Mouse (Mus musculus) liver, embryonic 15.5 days (tissue): Measurements from ENCODE around the gene Gramd1b. TPM values are rescaled to one million over a fixed set of nuclear protein-coding genes. Genes with fewer than 3 reads are reported as not detected.
"Not testable (repeated sequence)": the region's sequence is repeated elsewhere in the genome, so short reads cannot be mapped to it uniquely, and the experiment has no call there.

Source experiments
- ATAC-seq: fragments of 200-750 bp; cut with Nextera tagmentation; 2 replicates; pipeline ENCODE4 v1.8.0; 2017; ENCODE audit warnings: moderate number of reproducible peaks, mild to moderate bottlenecking, moderate library complexity; ENCODE audit not compliant: insufficient read depth
- H3K27ac ChIP-seq: fragments of 300-500 bp; sonication (generic); replicated peaks from 2 replicates; pipeline ENCODE4 v1.5.1; 2015; ENCODE audit warnings: mild to moderate bottlenecking, inconsistent platforms
- H3K27me3 ChIP-seq: fragments of 300-500 bp; sonication (generic); 2 replicates; pipeline ENCODE4 v1.6.1; 2015; ENCODE audit warnings: mild to moderate bottlenecking, inconsistent platforms
- H3K36me3 ChIP-seq: fragments of 300-500 bp; sonication (generic); replicated peaks from 2 replicates; pipeline ENCODE4 v1.6.1; 2015; ENCODE audit warnings: moderate library complexity, mild to moderate bottlenecking, inconsistent platforms
- H3K4me1 ChIP-seq: fragments of 300-500 bp; sonication (generic); replicated peaks from 2 replicates; pipeline ENCODE4 v1.6.1; 2015; ENCODE audit warnings: inconsistent platforms
- H3K4me2 ChIP-seq: fragments of 300-500 bp; sonication (generic); 2 replicates; pipeline ENCODE4 v1.6.1; 2015; ENCODE audit warnings: moderate library complexity, mild to moderate bottlenecking, inconsistent platforms
- H3K4me3 ChIP-seq: fragments of 300-500 bp; sonication (generic); replicated peaks from 2 replicates; pipeline ENCODE4 v1.5.1; 2015; ENCODE audit warnings: mild to moderate bottlenecking, inconsistent platforms
- H3K9ac ChIP-seq: fragments of 300-500 bp; sonication (generic); 2 replicates; pipeline ENCODE4 v1.6.1; 2015; ENCODE audit warnings: moderate library complexity, mild to moderate bottlenecking, inconsistent platforms
- H3K9me3 ChIP-seq: fragments of 300-500 bp; sonication (generic); replicated peaks from 2 replicates; pipeline ENCODE4 v1.6.1; 2016; ENCODE audit warnings: inconsistent platforms
- WGBS: fragments of 180-500 bp; shearing (Covaris S2); methylation state at CpG from one replicate; pipeline ENCODE4 v1.1.7; 2015; ENCODE audit warnings: mixed read lengths; ENCODE audit not compliant: insufficient replicate concordance; 5-methylcytosine and 5-hydroxymethylcytosine counted together
- polyA plus RNA-seq: library from polyadenylated mRNA; unstranded; fragments of >200 nt; fragmentation: Nextera tagmentation; extraction: Ambion mirVana; gene quantifications from 2 replicates; pipeline ENCODE4 v1.2.1, GENCODE M21; 2015

The Gramd1b gene
- polyA plus RNA-seq, 1 experiment from 2014 or later, result 1.2 TPM

DNA sequence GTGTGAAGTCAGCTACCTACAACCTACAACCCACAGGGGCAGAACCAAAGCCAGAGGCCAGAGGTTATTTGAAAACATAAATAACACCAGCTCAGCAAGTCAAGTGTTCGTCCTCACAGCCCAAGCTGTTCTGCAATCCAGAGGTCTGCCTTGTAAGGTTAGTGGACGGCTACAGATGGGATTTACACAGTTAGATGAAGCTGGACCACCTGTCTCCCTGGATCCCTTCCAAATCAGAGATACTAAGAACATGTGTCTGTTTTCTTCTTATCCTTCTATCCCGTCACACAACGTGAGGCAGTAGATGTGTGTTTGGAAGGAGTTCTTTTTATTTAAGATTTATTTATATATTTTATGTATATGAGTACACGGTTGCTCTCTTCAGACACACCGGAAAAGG lies 21.7 kb downstream of the Gramd1b start:
- no peak overlapping the region for H3K4me3 ChIP-seq
- no peak overlapping the region for H3K9ac ChIP-seq
- no peaks in the 10 kb centered on the region for H3K9me3 ChIP-seq
- H3K27me3 ChIP-seq, result no peaks in the 10 kb centered on the region
- H3K4me1 ChIP-seq, result no peaks in the 10 kb centered on the region
- H3K4me2 ChIP-seq, result no peak overlapping the region
- 65% methylated on average over 6 of the region's 6 CpGs for WGBS
- no peak overlapping the region for H3K27ac ChIP-seq
- ATAC-seq, result no peak
- no peaks in the 10 kb centered on the region for H3K36me3 ChIP-seq

DNA sequence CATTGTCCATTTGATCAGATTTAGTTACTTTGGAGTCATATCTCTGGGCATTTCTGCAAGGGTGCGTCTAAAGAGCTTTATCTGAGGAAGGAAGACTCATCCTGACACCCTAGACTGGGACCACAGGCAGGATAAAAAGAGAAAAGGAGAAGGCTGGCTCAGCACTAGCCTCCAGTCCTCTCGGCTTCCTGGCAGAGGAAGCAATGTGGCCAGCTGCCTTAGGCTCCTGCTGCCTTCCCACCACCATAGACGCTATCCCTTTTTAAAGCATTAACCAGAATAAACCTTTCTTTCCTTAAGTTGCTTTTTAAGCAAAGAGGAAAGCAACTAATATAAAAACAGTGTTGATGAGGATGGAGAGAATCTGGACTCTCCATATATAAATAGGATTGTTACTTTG lies 24.6 kb downstream of the Gramd1b start:
- Histone ChIP-seq H3K9ac (no peak overlapping the region), H3K36me3 (no peaks in the 10 kb centered on the region), H3K4me2 (no peak overlapping the region), H3K27ac (no peak overlapping the region), H3K4me1 (no peaks in the 10 kb centered on the region), H3K4me3 (no peak overlapping the region), H3K9me3 (no peaks in the 10 kb centered on the region), H3K27me3 (no peaks in the 10 kb centered on the region)
- 28% methylated on average over 3 of the region's 3 CpGs for WGBS
- ATAC-seq, result no peak

DNA sequence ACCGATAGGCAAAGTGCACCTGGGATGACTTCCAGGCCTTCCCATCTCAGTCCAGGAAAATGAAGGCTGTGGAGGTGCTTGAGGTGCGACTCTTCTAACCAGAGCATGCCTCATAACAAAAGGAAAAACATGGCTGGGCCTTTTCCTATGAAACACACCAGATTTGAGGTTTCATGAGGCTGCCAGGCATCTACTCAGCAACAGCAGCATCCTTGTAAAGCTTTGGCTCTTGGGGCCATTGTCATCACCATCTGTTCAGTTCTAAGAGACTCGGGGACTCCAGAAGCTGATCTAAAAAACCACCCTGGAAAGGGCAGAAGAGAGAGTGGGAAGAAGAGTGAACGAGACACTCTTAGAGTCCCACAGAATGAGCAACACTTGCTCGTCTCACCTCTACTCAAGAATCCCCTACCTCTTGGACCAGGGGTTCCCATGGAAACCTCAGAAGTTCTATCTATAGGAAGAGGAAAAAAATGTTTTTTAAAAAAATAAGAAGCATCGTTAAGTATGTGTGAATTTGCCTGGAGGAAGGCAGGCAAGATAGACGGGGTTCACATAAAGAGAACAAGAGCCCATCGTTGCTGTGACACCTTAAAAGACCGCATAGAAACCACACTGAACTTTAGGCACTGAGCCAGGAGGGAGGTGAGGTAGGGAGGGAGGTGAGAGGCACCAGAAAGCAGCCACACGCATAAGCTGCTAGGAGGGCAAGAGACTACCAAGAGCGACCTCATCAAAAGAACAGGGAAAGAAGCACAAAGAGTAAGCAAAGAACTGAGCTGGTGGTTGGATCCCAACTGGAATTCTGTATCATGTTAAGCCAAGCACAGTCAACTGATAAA lies 25.5 kb downstream of the Gramd1b start:
- 59% methylated on average over 11 of the region's 11 CpGs for WGBS
- H3K27me3 ChIP-seq, result no peaks in the 10 kb centered on the region

DNA sequence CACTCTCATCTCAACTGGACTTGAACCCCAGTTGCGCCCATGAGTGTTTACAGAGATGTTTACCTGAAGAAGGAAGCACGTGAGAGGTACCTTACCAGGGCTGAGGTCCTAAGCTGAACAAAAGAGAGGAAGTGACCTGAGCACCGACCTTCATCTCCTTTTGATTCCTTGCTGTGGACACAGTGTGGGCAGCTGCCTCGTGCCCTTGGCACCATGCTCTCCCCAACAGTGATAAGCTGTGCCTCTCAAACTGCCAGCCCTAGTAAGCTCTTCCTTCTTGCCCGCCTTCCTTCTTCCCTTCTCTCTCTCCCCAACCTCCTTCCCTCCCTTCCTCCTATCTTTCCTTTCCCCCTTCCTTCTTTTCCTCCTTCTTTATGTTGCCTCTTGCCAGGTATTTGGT lies 26.3 kb downstream of the Gramd1b start:
- 58% methylated on average over 5 of the region's 5 CpGs for WGBS

More for the DNA sequence above, 25.5 kb downstream of the Gramd1b start:
- Histone ChIP-seq H3K4me3 (no peak overlapping the region), H3K4me1 (no peaks in the 10 kb centered on the region), H3K9ac (no peak overlapping the region), H3K36me3 (no peaks in the 10 kb centered on the region), H3K27ac (no peak overlapping the region), H3K4me2 (no peak overlapping the region), H3K9me3 (no peaks in the 10 kb centered on the region)
- no peak for ATAC-seq

DNA sequence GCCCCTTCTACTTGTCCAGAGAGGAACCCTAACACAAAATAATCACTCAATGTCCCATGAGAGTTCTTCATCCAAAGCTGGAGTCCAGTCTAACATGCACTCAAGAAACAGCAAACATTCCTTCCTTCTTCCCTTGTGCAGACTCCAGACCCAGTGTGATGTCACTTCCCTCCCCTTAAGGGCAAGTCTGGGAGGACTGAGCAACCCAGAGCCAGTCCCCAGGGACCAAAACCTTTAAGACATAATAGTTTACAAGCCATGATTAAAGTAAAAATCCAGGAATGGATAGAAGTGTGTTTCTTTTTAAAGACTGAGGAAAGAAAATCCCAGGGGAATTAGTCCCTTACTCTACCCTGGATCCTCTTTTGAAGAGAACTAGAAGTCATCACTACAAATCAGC lies 30.5 kb downstream of the Gramd1b start:
- no peak for ATAC-seq
- no peaks in the 10 kb centered on the region for H3K4me1 ChIP-seq
- H3K4me2 ChIP-seq, result no peak overlapping the region
- no peak overlapping the region for H3K27ac ChIP-seq
- H3K36me3 ChIP-seq, result no peaks in the 10 kb centered on the region
- no peaks in the 10 kb centered on the region for H3K27me3 ChIP-seq
- H3K9me3 ChIP-seq, result no peaks in the 10 kb centered on the region
- H3K4me3 ChIP-seq, result no peak overlapping the region
- H3K9ac ChIP-seq, result no peak overlapping the region

More for the DNA sequence above, 26.3 kb downstream of the Gramd1b start:
- ATAC-seq, result no peak
- Histone ChIP-seq H3K4me3 (no peak overlapping the region), H3K4me2 (no peak overlapping the region), H3K4me1 (no peaks in the 10 kb centered on the region), H3K27ac (no peak overlapping the region), H3K9me3 (no peaks in the 10 kb centered on the region), H3K9ac (no peak overlapping the region), H3K27me3 (no peaks in the 10 kb centered on the region), H3K36me3 (no peaks in the 10 kb centered on the region)

DNA sequence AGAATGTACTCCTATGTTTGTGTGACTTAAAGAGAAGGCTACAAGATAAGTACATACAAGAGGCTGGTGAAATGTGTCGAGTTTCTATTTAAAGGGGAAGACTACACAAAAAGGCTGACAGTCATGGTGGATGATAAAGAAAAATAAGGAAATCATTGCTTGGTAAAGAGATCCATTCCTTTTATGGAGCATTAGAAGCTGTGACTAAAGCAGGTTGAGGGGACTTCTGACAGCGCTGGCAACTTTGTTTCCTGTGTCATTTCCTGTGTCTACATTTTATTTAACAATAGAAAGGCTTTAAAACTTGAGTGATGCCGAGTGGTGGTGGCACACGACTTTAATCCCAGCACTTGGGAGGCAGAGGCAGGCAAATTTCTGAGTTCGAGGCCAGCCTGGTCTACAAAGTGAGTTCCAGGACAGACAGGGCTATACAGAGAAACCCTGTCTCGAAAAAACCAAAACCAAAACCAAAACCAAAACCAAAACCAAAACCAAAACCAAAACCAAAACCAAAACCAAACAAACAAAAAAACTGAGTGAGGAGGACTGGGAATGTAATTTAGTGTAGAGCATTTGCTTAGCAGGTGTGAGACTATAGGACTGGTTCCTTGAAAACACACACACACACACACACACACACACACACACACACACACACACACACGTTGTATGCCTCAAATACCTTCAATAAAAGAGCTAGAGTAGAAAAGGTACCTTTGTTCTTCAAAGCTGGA lies 48.7 kb downstream of the Gramd1b start:
- not testable (repeated sequence) for H3K4me2 ChIP-seq, ATAC-seq, H3K36me3 ChIP-seq, H3K9me3 ChIP-seq, H3K4me1 ChIP-seq, H3K9ac ChIP-seq, H3K4me3 ChIP-seq, H3K27me3 ChIP-seq, H3K27ac ChIP-seq
- WGBS, result 36% methylated on average over 7 of the region's 7 CpGs

DNA sequence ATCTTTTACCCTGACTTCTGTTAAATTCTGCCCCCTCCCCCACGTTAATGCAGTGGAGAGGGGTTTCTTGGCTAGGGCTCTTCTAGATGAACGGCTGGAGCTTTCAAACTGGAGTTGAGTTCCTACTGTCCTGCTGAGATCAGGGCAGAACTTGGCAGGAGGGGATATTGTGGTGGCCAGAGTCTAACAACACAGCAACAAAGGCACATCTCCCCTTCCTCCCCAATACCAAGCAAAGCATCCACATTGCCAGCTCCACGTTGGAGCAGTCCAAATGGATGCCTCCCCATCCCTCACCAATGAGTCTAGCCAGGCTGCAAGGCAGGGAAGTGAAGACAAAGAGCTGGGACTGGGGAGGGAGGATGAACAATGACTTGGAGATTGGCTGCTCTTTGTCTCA lies 49.9 kb downstream of the Gramd1b start:
- Histone ChIP-seq H3K4me3 (no peak overlapping the region), H3K4me2 (no peak overlapping the region), H3K4me1 (no peaks in the 10 kb centered on the region), H3K27ac (no peak overlapping the region), H3K36me3 (no peaks in the 10 kb centered on the region), H3K9me3 (no peaks in the 10 kb centered on the region), H3K27me3 (no peaks in the 10 kb centered on the region), H3K9ac (no peak overlapping the region)
- 46% methylated on average over 3 of the region's 3 CpGs for WGBS
- no peak for ATAC-seq

DNA sequence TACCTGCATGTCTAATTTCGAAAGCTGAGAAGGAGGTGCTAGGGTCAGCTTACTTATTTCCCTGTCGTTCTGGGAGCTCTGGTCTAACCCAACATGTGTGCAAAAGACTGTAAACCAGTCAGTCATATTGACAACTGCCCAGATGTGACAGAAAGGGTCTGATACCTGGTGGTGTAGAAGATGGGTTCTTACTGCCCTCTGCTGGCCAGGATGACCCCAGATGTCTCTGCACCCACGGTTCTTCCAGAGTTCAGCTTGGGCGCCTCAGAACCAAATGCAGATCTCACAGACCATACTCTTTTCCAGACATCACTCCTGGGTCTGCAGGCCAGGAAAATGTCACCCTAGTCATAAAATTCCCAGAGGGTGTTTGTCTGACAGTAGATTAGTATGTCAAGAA lies 51.9 kb downstream of the Gramd1b start:
- Histone ChIP-seq H3K27ac (no peak overlapping the region), H3K9ac (no peak overlapping the region), H3K4me2 (no peak overlapping the region), H3K9me3 (no peaks in the 10 kb centered on the region), H3K4me3 (no peak overlapping the region), H3K4me1 (no peaks in the 10 kb centered on the region), H3K27me3 (no peaks in the 10 kb centered on the region), H3K36me3 (no peaks in the 10 kb centered on the region)
- no peak for ATAC-seq
- WGBS, result 28% methylated on average over 4 of the region's 4 CpGs

DNA sequence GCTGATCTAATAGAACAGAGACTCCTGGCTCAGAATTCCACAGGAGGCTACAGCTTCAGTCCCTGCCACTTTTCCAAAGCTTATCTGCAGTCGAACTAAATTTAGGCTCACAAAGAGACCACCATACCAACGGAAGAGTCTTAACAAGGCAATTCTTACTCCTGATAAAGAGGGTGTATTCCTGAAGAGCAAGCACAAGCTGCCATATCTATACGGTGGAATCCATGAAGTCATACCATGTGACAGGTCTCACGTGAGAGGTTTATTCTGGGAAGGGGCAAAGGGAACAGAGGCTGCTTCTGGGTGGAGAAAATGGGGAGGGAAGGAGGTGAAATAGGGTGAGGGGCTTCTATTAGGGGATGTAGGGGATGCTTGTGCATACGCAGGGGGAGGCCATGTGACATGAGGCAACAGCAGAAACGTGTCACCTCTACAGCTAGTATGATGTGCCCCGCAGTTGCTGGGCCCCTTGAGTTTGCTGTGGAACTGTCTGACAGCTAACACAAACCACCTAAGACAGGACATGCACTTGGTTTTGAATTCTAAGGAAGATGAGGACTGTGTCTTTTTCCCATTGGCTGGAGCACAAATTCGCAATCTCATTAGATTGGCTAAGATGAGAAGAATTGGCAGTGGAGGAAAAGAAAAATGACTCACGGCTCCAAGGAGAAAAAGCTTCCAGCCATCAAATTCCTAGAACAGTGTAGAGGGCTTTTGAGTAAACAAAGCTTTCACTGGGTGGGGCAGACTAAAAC lies 52.9 kb downstream of the Gramd1b start:
- Histone ChIP-seq H3K4me2 (no peak overlapping the region), H3K27ac (no peak overlapping the region), H3K4me3 (no peak overlapping the region), H3K36me3 (no peaks in the 10 kb centered on the region), H3K9ac (no peak overlapping the region), H3K4me1 (no peaks in the 10 kb centered on the region), H3K9me3 (no peaks in the 10 kb centered on the region), H3K27me3 (no peaks in the 10 kb centered on the region)
- no peak for ATAC-seq
- 63% methylated on average over 9 of the region's 9 CpGs for WGBS

DNA sequence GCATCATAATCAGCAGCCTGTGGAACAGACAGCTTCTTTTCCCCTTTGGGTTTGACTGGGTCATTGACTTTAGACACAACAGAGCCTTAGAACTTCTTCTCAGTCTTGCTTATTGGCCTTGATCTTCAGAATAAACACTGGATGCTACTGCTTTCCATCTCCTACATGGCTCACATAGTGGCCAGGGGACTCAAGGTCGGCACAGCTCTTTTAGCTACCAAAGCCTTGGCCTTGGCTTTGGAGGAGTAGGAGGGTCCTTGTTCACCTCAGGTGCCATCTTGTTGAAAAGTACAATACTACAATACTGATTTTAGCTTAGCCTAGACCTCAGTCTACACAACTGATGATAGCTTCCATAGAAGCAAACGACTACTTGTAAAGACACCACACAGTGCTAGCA lies 53.6 kb downstream of the Gramd1b start:
- ATAC-seq, result no peak
- WGBS, result 60% methylated on average over 2 of the region's 2 CpGs
- Histone ChIP-seq H3K27me3 (no peaks in the 10 kb centered on the region), H3K9ac (no peak overlapping the region), H3K4me1 (no peaks in the 10 kb centered on the region), H3K4me3 (no peak overlapping the region), H3K9me3 (no peaks in the 10 kb centered on the region), H3K27ac (no peak overlapping the region), H3K4me2 (no peak overlapping the region), H3K36me3 (no peaks in the 10 kb centered on the region)

DNA sequence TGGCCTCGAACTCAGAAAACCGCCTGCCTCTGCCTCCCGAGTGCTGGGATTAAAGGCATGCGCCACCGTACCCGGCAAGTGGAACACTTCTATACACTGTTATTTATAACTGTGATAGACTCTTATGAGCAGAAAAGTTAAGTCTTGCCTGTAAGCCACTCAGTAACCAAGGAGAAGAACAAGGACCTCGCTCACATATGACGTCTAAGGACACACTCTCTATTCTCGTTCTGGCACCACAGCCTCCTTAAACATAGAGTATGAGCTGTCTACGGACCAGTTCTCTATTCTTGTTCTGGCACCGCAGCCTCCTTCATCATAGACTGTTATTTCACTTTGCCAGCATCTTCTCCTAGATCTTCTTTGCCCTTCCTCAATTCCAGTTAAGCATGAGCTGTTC lies 55.1 kb downstream of the Gramd1b start:
- no peaks in the 10 kb centered on the region for H3K9me3 ChIP-seq
- H3K4me1 ChIP-seq, result no peaks in the 10 kb centered on the region
- WGBS, result 73% methylated on average over 11 of the region's 11 CpGs
- H3K36me3 ChIP-seq, result no peaks in the 10 kb centered on the region
- no peak overlapping the region for H3K9ac ChIP-seq
- ATAC-seq, result no peak
- H3K27ac ChIP-seq, result no peak overlapping the region
- no peak overlapping the region for H3K4me2 ChIP-seq
- no peak overlapping the region for H3K4me3 ChIP-seq
- H3K27me3 ChIP-seq, result no peaks in the 10 kb centered on the region
